Mouse (Mus musculus) forebrain, embryonic 10.5 days (tissue): ENCODE measurements around the gene Ctla2b. TPM values are rescaled to one million over a fixed set of nuclear protein-coding genes. Genes with fewer than 3 reads are reported as not detected.
"Not testable (repeated sequence)": the region's sequence is repeated elsewhere in the genome, so short reads cannot be mapped to it uniquely, and the experiment has no call there.

Experiments
- DNase-seq: peaks from one replicate; pipeline ENCODE4 v3.0.0-alpha.2; 2017; ENCODE audit warnings: low spot score; ENCODE audit errors: extremely low spot score
- H3K27ac ChIP-seq: fragments of 300-500 bp; sonication (generic); 2 replicates; pipeline ENCODE4 v1.5.1; 2016; ENCODE audit warnings: mild to moderate bottlenecking
- H3K27me3 ChIP-seq: fragments of 300-500 bp; sonication (generic); 2 replicates; pipeline ENCODE4 v1.6.1; 2016; ENCODE audit warnings: mild to moderate bottlenecking; ENCODE audit not compliant: poor library complexity, severe bottlenecking
- H3K36me3 ChIP-seq: fragments of 300-500 bp; sonication (generic); replicated peaks from 2 replicates; pipeline ENCODE4 v1.6.1; 2016; ENCODE audit warnings: mild to moderate bottlenecking, moderate library complexity
- H3K4me1 ChIP-seq: fragments of 300-500 bp; sonication (generic); 2 replicates; pipeline ENCODE4 v1.6.1; 2016
- H3K4me3 ChIP-seq: fragments of 300-500 bp; sonication (generic); 2 replicates; pipeline ENCODE4 v1.5.1; 2016; ENCODE audit warnings: mild to moderate bottlenecking, moderate library complexity
- H3K9me3 ChIP-seq: fragments of 300-500 bp; sonication (generic); 2 replicates; pipeline ENCODE4 v1.6.1; 2016; ENCODE audit warnings: mild to moderate bottlenecking, moderate library complexity
- WGBS: fragments of 180-500 bp; shearing (Covaris S2); methylation state at CpG from one replicate; pipeline ENCODE4 v1.1.7; 2016; 5-methylcytosine and 5-hydroxymethylcytosine counted together
- polyA plus RNA-seq: library from polyadenylated mRNA; unstranded; fragments of >200 nt; fragmentation: Nextera tagmentation; extraction: Ambion mirVana; gene quantifications from 2 replicates; pipeline ENCODE4 v1.2.1, GENCODE M21; 2016

Ctla2b gene
- polyA plus RNA-seq, result 1.1 and 1.4 TPM in 2 replicates

DNA sequence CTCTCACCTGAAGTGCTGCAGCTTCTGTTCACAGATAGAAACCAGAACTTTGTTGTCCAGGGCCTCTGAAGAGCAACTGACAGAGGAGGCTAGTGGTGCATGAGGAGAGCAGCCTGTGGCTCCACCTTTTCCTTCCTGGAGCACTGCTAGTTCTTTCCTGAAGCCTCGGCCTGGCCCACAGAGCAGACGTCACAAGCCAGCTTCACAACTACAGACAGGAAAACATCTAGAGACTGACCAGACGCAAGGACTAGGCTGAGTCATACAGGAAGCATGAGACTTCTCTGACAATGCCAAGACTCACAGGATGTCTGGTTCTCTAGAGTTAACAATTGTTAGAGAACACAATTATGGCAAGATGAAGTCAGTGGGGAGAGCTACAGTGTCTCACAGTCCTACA, at the start of gene Ctla2b:
Gene Ctla2b (minus strand): TSS at position 120 of the 400 bp plus-strand sequence.
- Histone ChIP-seq H3K27me3 (no peaks in the 10 kb centered on the region), H3K9me3 (peaks cover 19% of the 10 kb centered on the region; the same call in 1 of the 2 replicates), H3K27ac (no peak within 1 kb of the TSS), H3K4me1 (no peaks in the 10 kb centered on the region), H3K4me3 (no peak within 1 kb of the TSS), H3K36me3 (no peaks in the 10 kb centered on the region)
- 88% methylated on average over 3 of the region's 3 CpGs for WGBS
- no peak for DNase-seq

DNA sequence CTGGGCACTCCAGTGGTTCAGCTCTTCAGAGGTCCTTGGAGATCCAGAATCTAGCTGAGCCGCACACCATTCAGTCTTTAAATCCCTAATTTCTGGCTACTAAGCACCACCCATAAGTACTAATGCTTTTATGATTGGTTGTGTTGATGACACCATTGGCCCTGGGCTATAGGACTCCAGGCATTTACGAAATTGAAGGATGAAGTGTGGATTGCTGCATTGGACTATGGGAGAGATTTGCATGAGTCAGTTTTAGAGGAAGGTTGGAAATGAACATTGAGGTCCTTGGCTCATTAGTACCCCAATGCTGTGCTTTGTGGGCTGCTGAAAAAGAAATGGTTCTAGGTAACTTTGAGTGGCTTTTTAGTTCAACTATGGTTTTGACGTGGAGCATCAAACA, 44.6 kb upstream of the Ctla2b start, which contains the start of gene Tpbpa:
Gene Tpbpa (minus strand): TSS at position 101 of the 400 bp plus-strand sequence.
- peaks cover 44% of the 10 kb centered on the region for H3K9me3 ChIP-seq

DNA sequence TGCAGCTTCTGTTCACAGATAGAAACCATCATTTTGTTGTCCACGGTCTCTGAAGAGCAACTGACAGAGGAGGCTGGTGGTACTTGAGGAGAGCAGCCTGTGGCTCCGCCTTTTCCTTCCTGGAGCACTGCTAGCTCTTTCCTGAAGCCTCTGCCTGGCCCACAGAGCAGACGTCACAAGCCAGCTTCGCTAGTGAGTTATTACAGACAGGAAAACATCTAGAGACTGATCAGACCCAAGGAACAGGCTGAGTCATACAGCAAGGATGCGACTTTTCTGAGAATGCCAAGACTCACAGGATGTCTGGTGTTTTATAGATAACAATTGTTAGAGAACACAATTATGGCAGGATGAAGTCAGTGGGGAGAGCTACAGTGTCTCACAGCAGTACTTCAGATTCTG, 39.3 kb upstream of the Ctla2b start, which contains the start of the genes Gm49391 and Ctla2a:
Gene Gm49391 (minus strand): TSS at position 72 of the 402 bp plus-strand sequence.
Gene Ctla2a (minus strand): TSS at position 126 of the 402 bp plus-strand sequence.
- H3K4me1 ChIP-seq, result no peaks in the 10 kb centered on the region
- H3K27ac ChIP-seq, result no peak within 1 kb of the TSS
- H3K9me3 ChIP-seq, result peaks cover 29% of the 10 kb centered on the region
- H3K4me3 ChIP-seq, result no peak within 1 kb of the TSS
- DNase-seq, result no peak
- no peaks in the 10 kb centered on the region for H3K36me3 ChIP-seq
- 67% methylated on average over 5 of the region's 5 CpGs for WGBS
- no peaks in the 10 kb centered on the region for H3K27me3 ChIP-seq

More for the DNA sequence above, 44.6 kb upstream of the Ctla2b start, which contains the start of gene Tpbpa:
- not testable (repeated sequence) for H3K36me3 ChIP-seq, DNase-seq, H3K27ac ChIP-seq, H3K4me3 ChIP-seq, H3K4me1 ChIP-seq, H3K27me3 ChIP-seq
- WGBS, result 83% methylated on average over 3 of the region's 3 CpGs

GRCm38 (mm10) chr13:60935490-60935889, 38.2 kb upstream of the Ctla2b start, which contains the start of gene Gm49393:
Gene Gm49393 (minus strand): TSS chr13:60935590.
- not testable (repeated sequence) for H3K36me3 ChIP-seq, H3K27me3 ChIP-seq, DNase-seq, H3K4me3 ChIP-seq, H3K27ac ChIP-seq, H3K4me1 ChIP-seq
- 77% methylated on average over 2 of the region's 2 CpGs for WGBS
- peaks cover 28% of the 10 kb centered on the region for H3K9me3 ChIP-seq

GRCm38 (mm10) chr13:60904780-60905179, 7.5 kb upstream of the Ctla2b start, which contains the start of gene Tpbpb:
Gene Tpbpb (minus strand): TSS chr13:60904880.
- not testable (repeated sequence) for H3K27me3 ChIP-seq, DNase-seq, H3K4me3 ChIP-seq

DNA sequence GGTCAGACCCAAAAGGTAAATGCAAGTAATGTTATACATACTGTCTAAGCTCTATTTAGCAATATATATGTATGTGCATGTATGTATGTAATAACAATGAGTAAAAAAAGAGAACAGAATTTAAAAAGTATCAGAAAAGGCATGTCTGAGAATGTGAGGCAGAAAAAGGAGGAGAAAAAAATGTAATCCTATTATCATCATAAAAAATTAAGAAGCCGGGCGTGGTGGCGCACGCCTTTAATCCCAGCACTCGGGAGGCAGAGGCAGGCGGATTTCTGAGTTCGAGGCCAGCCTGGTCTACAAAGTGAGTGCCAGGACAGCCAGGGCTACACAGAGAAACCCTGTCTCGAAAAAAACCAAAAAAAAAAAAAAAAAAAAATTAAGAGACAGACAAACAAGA, 453 bp downstream of the Ctla2b start, which contains the start of gene Gm49392:
Gene Gm49392 (minus strand): TSS at position 101 of the 400 bp plus-strand sequence.
- DNase-seq, H3K36me3 ChIP-seq, H3K4me1 ChIP-seq, H3K27ac ChIP-seq, H3K4me3 ChIP-seq, H3K27me3 ChIP-seq: not testable (repeated sequence)
- 89% methylated on average over 8 of the region's 8 CpGs for WGBS
- H3K9me3 ChIP-seq, result peaks cover 17% of the 10 kb centered on the region; the same call in 1 of the 2 replicates

More at GRCm38 (mm10) chr13:60904780-60905179, 7.5 kb upstream of the Ctla2b start, which contains the start of gene Tpbpb:
- 88% methylated on average over 2 of the region's 2 CpGs for WGBS
- not testable (repeated sequence) for H3K27ac ChIP-seq, H3K4me1 ChIP-seq, H3K36me3 ChIP-seq
- peaks cover 11% of the 10 kb centered on the region; the same call in 1 of the 2 replicates for H3K9me3 ChIP-seq

GRCm38 (mm10) chr13:60895406-60896160, 1.7 kb downstream of the Ctla2b start:
- Histone ChIP-seq H3K27ac (no peak overlapping the region), H3K36me3 (no peaks in the 10 kb centered on the region), H3K4me1 (no peaks in the 10 kb centered on the region), H3K9me3 (peaks cover 20% of the 10 kb centered on the region), H3K27me3 (no peaks in the 10 kb centered on the region), H3K4me3 (no peak overlapping the region)
- no peak for DNase-seq

- Histone ChIP-seq H3K9me3 (peaks cover 14% of the 10 kb centered on the region), H3K4me1 (no peaks in the 10 kb centered on the region), H3K36me3 (no peaks in the 10 kb centered on the region), H3K27ac (no peak overlapping the region), H3K4me3 (no peak overlapping the region), H3K27me3 (no peaks in the 10 kb centered on the region)
- 97% methylated on average over 1 of the region's 1 CpGs for WGBS
- DNase-seq, result no peak
Observed at GRCm38 (mm10) chr13:60892301-60892700, 4.9 kb downstream of the Ctla2b start.

- H3K4me1 ChIP-seq, result no peaks in the 10 kb centered on the region
- DNase-seq, result no peak
- 78% methylated on average over 1 of the region's 1 CpGs for WGBS
- H3K27ac ChIP-seq, result no peak within 1 kb of the TSS
- no peaks in the 10 kb centered on the region for H3K36me3 ChIP-seq
- no peak within 1 kb of the TSS for H3K4me3 ChIP-seq
- H3K27me3 ChIP-seq, result no peaks in the 10 kb centered on the region
- H3K9me3 ChIP-seq, result no peaks in the 10 kb centered on the region; the same call in 1 of the 2 replicates
Observed at GRCm38 (mm10) chr13:60864281-60864680, 33.0 kb downstream of the Ctla2b start, which contains the start of gene 4930486L24Rik. Gene 4930486L24Rik (minus strand): TSS chr13:60864475.

GRCm38 (mm10) chr13:60848241-60849120, 48.8 kb downstream of the Ctla2b start:
- no peak overlapping the region for H3K4me3 ChIP-seq
- no peak overlapping the region for H3K27ac ChIP-seq
- H3K36me3 ChIP-seq, result no peaks in the 10 kb centered on the region
- DNase-seq, result no peak
- no peaks in the 10 kb centered on the region for H3K4me1 ChIP-seq
- no peaks in the 10 kb centered on the region for H3K27me3 ChIP-seq
- H3K9me3 ChIP-seq, result no peaks in the 10 kb centered on the region; the same call in 1 of the 2 replicates
- 90% methylated on average over 4 of the region's 4 CpGs for WGBS
